Mouse (Mus musculus): Measurements from ENCODE around the gene Thrsp.

DNA sequence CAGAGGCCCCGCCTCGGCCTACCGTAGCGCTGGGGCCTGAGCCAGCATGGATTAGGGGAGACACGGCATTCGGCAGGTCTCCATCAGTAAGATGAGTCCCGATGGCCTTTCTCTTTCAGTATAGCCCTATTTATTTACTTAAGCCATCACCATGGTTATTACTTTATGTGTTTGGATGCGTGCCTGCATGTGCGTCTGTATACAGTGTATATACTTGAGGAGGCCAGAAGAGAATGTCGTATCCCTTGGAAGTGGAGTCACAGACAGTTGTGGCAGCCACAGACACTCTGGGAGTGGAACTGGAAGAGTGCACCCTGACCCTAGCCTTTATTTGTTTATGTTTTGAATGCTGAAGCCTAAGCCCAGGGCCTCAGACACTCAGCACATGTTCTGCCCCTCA is 10.4 kb downstream of the Thrsp start:
- TF ChIP-seq CTCF (conservative IDR thresholded peaks at IDR 0.05; ENCODE audit: low read length), result no peak
- TF ChIP-seq POU5F1 (IDR thresholded peaks at IDR 0.05; ENCODE audit: borderline replicate concordance, low read length), result no peak
- no peak for TF ChIP-seq NANOG (IDR thresholded peaks at IDR 0.05; ENCODE audit: borderline replicate concordance, low read length)

Measured in E14TG2a.4 (cell line).